Mouse (Mus musculus) liver, embryonic 14.5 days (tissue): ENCODE results near the gene Macf1. TPM values are rescaled to one million over a fixed set of nuclear protein-coding genes. Genes with fewer than 3 reads are reported as not detected.
A peak's percentile ranks its signal among the peaks of the same experiment; 100 is the strongest.

Experiments
- ATAC-seq: fragments of 200-750 bp; cut with Nextera tagmentation; 2 replicates; pipeline ENCODE4 v1.8.0; 2017; ENCODE audit warnings: moderate number of reproducible peaks, mild to moderate bottlenecking, moderate library complexity; ENCODE audit not compliant: insufficient read depth
- DNase-seq, 3 experiments: peaks; one replicate each; pipeline ENCODE4 v3.0.0-alpha.2; 2012 to 2013; ENCODE audit warnings: low read depth in 3 of 3, low spot score in 3 of 3
- H3K27ac ChIP-seq: fragments of 300-500 bp; sonication (generic); 2 replicates; pipeline ENCODE4 v1.5.1; 2014; ENCODE audit warnings: moderate library complexity, mild to moderate bottlenecking, control low read depth, inconsistent platforms
- H3K27me3 ChIP-seq: fragments of 300-500 bp; sonication (generic); 2 replicates; pipeline ENCODE4 v1.6.1; 2014; ENCODE audit warnings: mild to moderate bottlenecking, low read length, moderate library complexity; ENCODE audit not compliant: control insufficient read depth, insufficient read depth
- H3K36me3 ChIP-seq: fragments of 300-500 bp; sonication (generic); replicated peaks from 2 replicates; pipeline ENCODE4 v1.6.1; 2014; ENCODE audit warnings: low read depth; ENCODE audit not compliant: control insufficient read depth, insufficient read depth
- H3K4me1 ChIP-seq, 2 experiments: fragments of 200-500 bp in 1 of 2; fragments of 300-500 bp in 1 of 2; sonication (generic) in 1 of 2; replicated peaks; 2 replicates each; pipeline ENCODE4 v1.6.1; 2012 to 2014; ENCODE audit warnings: antibody characterized with exemption in 1 of 2, inconsistent platforms in 1 of 2, low read length in 1 of 2; ENCODE audit not compliant: control insufficient read depth in 2 of 2, insufficient read depth in 2 of 2
- H3K4me2 ChIP-seq: fragments of 300-500 bp; sonication (generic); 2 replicates; pipeline ENCODE4 v1.6.1; 2014; ENCODE audit warnings: low read depth, mild to moderate bottlenecking, control low read depth, moderate library complexity
- H3K4me3 ChIP-seq, 2 experiments: fragments of 200-500 bp in 1 of 2; fragments of 300-500 bp in 1 of 2; sonication (generic) in 1 of 2; 2 replicates each; pipeline ENCODE4 v1.5.1; 2012 to 2014; ENCODE audit warnings: low read depth in 2 of 2, low read length in 2 of 2, mild to moderate bottlenecking in 2 of 2, control low read depth in 1 of 2, inconsistent platforms in 1 of 2, moderate library complexity in 1 of 2; ENCODE audit not compliant: insufficient read depth in 1 of 2
- H3K9ac ChIP-seq: fragments of 300-500 bp; sonication (generic); replicated peaks from 2 replicates; pipeline ENCODE4 v1.6.1; 2014; ENCODE audit warnings: mild to moderate bottlenecking, control low read depth, moderate library complexity
- H3K9me3 ChIP-seq: fragments of 300-500 bp; sonication (generic); 2 replicates; pipeline ENCODE4 v1.6.1; 2016; ENCODE audit warnings: low read length, mixed read lengths; ENCODE audit not compliant: control insufficient read depth
- CTCF ChIP-seq: IDR thresholded peaks from 2 replicates; pipeline ENCODE4 v1.5.1; 2016; ENCODE audit warnings: antibody characterized with exemption, low read depth, control low read depth
- EP300 ChIP-seq: IDR thresholded peaks from 2 replicates; pipeline ENCODE4 v1.6.1; 2016; ENCODE audit warnings: antibody characterized with exemption, low read depth
- WGBS: fragments of 180-500 bp; shearing (Covaris S2); extraction: QIAGEN DNeasy Blood & Tissue Kit; methylation state at CpG from one replicate; pipeline ENCODE4 v1.1.7; 2014; ENCODE audit not compliant: insufficient replicate concordance; 5-methylcytosine and 5-hydroxymethylcytosine counted together
- polyA plus RNA-seq, 2 experiments: library from polyadenylated mRNA; depleted of rRNA in 1 of 2; stranded (reverse) in 1 of 2; unstranded in 1 of 2; fragments of >200 nt; fragmentation: Nextera tagmentation in 1 of 2; extraction: Ambion mirVana in 1 of 2; gene quantifications; 2 replicates each; pipeline versions ENCODE4 v1.2.1 to v1.2.3; 2012 to 2014

Macf1 gene
- polyA plus RNA-seq, 2 experiments: 13.4 to 15.1 TPM

DNA sequence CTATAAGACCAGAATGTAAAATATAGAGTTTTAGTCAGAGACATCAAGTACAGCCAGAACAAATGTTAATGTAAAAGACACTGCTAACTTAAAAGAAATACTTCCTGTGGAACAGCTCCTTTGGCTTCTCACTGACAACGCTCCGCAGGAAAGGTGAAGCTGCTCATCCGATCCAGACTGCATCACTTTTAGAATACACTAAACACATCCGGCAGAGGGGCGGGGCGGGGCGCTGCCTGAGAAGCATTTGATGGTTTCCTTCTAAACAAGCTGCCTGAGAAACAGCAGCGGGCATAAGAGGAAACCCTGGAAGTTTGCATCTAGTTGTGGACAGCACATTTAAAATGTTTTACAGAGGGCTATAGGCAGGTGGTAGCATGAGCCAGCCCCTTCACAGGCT is 328.2 kb downstream of the Macf1 start:
- TF ChIP-seq CTCF (no peak), EP300 (no peak)
- Histone ChIP-seq H3K4me3 (no peak overlapping the region), H3K27ac (no peak overlapping the region), H3K9ac (no peak overlapping the region), H3K4me2 (no peak overlapping the region), H3K36me3 (peaks cover 13% of the 10 kb centered on the region), H3K27me3 (no peaks in the 10 kb centered on the region), H3K4me1 (no peaks in the 10 kb centered on the region), H3K9me3 (no peaks in the 10 kb centered on the region)
- DNase-seq (no peak), ATAC-seq (no peak)
- 82% methylated on average over 8 of the region's 8 CpGs for WGBS

DNA sequence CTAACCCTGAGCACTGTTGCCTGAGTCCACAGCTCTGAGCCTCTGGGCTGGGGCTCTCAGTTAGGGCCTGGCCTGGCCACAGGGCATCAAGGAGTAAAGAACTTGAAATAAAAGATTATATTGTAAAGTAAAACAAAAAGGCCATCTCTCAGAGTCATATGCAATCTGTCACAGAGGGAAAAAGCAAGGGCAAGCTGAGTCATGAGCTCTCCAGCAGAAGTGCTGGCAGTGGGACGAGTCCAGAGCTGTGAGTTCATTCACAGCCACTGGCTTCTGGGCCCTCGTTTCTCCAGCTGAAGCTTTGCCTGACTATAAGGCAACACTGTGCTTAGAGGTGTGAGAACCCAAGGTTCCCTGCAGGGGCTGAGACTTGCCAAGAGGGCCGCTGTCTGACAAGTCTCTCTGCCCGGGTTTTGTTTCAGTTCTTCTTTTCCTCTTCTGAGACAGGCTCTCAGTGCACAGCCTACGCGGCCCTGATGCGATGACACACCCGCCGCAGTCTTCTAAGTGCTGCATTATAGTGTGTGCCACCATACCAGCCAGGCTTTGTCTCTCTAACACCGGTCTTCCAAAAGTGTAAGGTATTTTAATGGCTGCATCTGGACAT is 330.8 kb downstream of the Macf1 start:
- peaks cover 10% of the 10 kb centered on the region for H3K36me3 ChIP-seq
- TF ChIP-seq CTCF (no peak), EP300 (no peak)
- no peak overlapping the region for H3K4me2 ChIP-seq
- no peaks in the 10 kb centered on the region for H3K4me1 ChIP-seq
- no peak overlapping the region for H3K9ac ChIP-seq
- H3K4me3 ChIP-seq: no peak overlapping the region
- no peaks in the 10 kb centered on the region for H3K27me3 ChIP-seq
- ATAC-seq (no peak), DNase-seq (no peak)
- H3K9me3 ChIP-seq: no peaks in the 10 kb centered on the region
- H3K27ac ChIP-seq: no peak overlapping the region
- 71% methylated on average over 10 of the region's 10 CpGs for WGBS

DNA sequence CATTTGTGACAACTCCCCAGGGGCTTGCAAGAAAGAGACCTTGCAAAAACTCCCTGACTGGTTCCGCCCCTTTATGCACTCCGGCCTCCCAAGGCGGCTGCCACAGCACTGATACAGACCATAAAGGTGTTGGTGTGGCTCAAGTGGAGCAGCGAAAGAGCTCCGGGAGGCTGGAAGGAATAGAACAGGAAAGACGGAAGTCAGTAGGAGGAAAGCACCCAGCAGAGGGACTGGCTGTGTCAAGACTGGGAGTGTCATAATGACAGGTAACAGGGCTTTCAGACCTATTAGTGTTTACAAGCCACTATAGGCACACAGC is 340.7 kb downstream of the Macf1 start:
- Histone ChIP-seq H3K27ac (no peak overlapping the region), H3K4me3 (peak overlapping the region; percentile 45 to 60), H3K36me3 (no peaks in the 10 kb centered on the region), H3K9me3 (no peaks in the 10 kb centered on the region), H3K4me2 (peak overlapping the region; percentile 83), H3K4me1 (peaks cover 0 to 3% of the 10 kb centered on the region in 2 experiments; a peak in 1 of 4 replicates), H3K9ac (no peak overlapping the region), H3K27me3 (peaks cover 29% of the 10 kb centered on the region)
- WGBS: 3% methylated on average over 6 of the region's 6 CpGs
- TF ChIP-seq EP300 (no peak), CTCF (no peak)
- DNase-seq (peak in 1 of 3 experiments; percentile 6), ATAC-seq (peak; percentile 8; the same call in 1 of the 2 replicates)

DNA sequence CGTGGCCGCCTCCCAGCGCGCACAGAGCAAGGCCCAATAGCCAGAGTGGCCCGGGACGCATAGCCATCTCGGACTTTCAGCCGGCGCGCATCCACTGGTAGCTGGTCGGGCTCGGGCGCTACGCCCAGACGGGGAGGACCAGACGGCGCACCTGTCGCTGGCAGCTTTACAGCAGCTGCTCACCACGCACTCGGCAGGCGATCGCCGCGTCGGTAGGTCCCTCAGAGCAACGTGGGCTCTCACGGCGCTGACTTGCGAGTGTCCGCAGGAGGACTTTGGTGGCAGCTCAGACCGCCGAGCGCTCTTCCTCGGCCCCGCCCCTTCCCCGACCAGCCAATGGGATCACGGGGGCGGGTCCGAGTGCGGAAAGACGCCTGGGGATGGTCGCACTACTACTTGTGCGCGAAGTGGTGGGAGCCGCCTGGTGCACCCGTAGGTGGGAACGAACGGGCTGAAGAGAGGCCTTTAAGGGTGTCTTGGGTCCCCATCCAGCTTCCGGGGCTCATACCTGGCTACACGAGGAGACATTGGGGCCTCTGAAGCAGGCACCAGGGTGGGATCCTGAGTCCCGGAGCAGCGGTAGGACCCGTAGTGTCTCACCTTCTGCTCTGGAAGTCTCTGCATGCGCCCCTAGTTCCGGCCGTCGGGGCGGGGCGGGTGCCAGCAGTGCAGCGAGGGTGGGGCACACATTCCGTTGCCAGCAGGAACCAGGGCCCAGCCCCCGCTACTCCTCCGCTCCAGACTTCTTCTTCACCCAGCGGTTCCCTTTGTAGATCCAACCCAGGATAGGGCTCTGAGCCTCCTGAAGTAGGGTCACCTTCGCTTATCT is 341.3 kb downstream of the Macf1 start, which contains the start of gene Bmp8a:
Gene Bmp8a, minus strand, starts transcription at position 611 of the 829 bp plus-strand sequence.
- TF ChIP-seq EP300 (no peak), CTCF (no peak)
- ATAC-seq (peak; percentile 82), DNase-seq (peak; percentile 28 to 46 (median 37))
- H3K4me3 ChIP-seq: peak within 1 kb of the TSS; percentile 45 to 60
- no peaks in the 10 kb centered on the region for H3K36me3 ChIP-seq
- peaks cover 0 to 3% of the 10 kb centered on the region in 2 experiments; a peak in 1 of 4 replicates for H3K4me1 ChIP-seq
- H3K27ac ChIP-seq: no peak within 1 kb of the TSS
- peaks cover 29% of the 10 kb centered on the region for H3K27me3 ChIP-seq
- 1% methylated on average over 65 of the region's 65 CpGs for WGBS
- H3K9me3 ChIP-seq: no peaks in the 10 kb centered on the region
- H3K4me2 ChIP-seq: peak within 1 kb of the TSS; percentile 83
- H3K9ac ChIP-seq: no peak within 1 kb of the TSS

DNA sequence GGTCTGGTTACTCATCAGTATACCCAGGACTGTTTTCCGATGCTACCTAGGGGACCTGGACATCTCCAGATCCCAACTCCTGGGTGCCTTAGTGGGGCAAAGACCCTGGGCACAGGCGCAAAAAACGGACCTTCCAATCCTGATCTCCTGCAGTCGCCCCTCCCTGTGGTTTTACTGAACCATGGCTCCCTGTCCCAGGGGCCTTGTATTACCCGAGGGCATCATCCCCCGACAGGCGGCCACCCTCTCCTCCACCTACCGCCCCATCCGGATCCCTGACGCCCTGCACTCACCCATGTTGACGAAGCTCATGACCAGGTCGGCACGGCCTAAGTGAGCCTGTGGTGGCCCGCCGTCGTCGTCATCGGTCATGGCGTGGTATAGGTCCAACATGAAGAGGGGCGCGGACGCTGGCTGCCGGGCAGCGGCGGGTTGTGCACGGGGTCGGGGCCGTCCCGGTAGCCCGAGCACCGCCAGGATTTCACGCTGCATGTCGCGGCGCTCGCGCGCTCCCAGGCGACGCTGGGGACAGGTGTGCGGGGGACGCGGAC is 342.0 kb downstream of the Macf1 start:
- Histone ChIP-seq H3K9ac (no peak overlapping the region), H3K4me2 (peak overlapping the region; percentile 83), H3K9me3 (no peaks in the 10 kb centered on the region), H3K27ac (no peak overlapping the region), H3K4me3 (peak overlapping the region; percentile 45 to 60), H3K4me1 (peaks cover 0 to 3% of the 10 kb centered on the region in 2 experiments; a peak in 1 of 4 replicates), H3K36me3 (no peaks in the 10 kb centered on the region), H3K27me3 (peaks cover 29% of the 10 kb centered on the region)
- peak; percentile 19; the same call in 1 of the 2 replicates for ATAC-seq
- no peak for DNase-seq
- WGBS: 4% methylated on average over 43 of the region's 43 CpGs
- TF ChIP-seq CTCF: no peak
- no peak for TF ChIP-seq EP300
